Mouse (Mus musculus): ENCODE measurements at regions not wholly inside any gene's neighbourhood (a gene's known extent, or its start where the extent isn't known, plus 50 kb on each side); places are given as distances from the start of the nearest gene placed in this dataset.
"Not testable (repeated sequence)": the region's sequence is repeated elsewhere in the genome, so short reads cannot be mapped to it uniquely, and the experiment has no call there.

GRCm38 (mm10) chrX:159072647-159073046, 137.5 kb upstream of the Rps6ka3 start:
- no peak for DNase-seq (ENCODE audit: inconsistent ontology term)

GRCm38 (mm10) chrX:159073533-159073932, 136.6 kb upstream of the Rps6ka3 start:
- peak; percentile 57 for DNase-seq (ENCODE audit: inconsistent ontology term)

DNA sequence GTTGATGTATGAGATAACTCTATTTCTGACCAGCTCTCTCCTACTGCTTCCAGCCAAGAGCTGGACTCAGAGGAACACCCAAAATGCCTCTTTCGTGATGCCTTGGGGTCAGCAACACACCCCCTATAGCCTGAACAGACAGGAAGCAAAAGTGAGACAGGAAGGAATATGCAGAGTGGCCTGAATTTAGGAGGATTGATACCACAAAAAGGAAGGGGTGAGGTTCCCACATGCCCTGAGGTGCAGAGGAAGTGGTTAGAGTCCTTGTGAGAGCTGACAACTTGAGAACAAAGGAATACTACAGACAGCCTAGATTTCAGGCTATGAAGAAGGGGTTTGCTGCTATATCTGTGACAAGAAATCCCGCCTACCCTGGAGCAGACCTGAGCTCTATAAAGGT, 129.6 kb upstream of the Rps6ka3 start:
- no peak for DNase-seq (ENCODE audit: inconsistent ontology term)

- DNase-seq (ENCODE audit: inconsistent ontology term): not testable (repeated sequence)
These were observed 99.5 kb upstream of the Rps6ka3 start for GRCm38 (mm10) chrX:159110651-159111050.

DNA sequence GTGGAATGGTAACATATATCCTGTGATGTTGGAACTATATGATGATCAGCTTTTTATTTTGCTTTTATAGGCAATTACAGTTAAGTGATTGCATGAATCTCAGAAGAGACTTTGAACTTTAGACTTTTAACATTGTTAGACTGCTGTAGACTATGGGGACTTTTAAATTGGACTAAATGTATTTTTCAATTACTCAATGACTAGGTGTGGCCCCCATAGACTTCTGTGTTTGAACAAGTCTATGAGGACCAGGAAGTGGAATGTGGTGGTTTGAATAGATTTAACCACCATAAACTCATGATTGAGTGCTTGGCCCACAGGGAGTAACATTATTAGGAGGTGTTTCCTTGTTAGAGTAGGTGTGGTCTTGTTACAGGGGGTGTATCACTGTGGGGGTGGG, 93.9 kb upstream of the Rps6ka3 start:
- no peak for DNase-seq (ENCODE audit: inconsistent ontology term)

GRCm38 (mm10) chrX:159140554-159140953, 69.6 kb upstream of the Rps6ka3 start:
- DNase-seq (ENCODE audit: inconsistent ontology term): no peak

GRCm38 (mm10) chrX:159143278-159143677, 66.8 kb upstream of the Rps6ka3 start:
- DNase-seq (ENCODE audit: inconsistent ontology term): no peak

GRCm38 (mm10) chrX:159144674-159145073, 65.4 kb upstream of the Rps6ka3 start:
- no peak for DNase-seq (ENCODE audit: inconsistent ontology term)

- DNase-seq (ENCODE audit: inconsistent ontology term): no peak
These were observed 64.9 kb upstream of the Rps6ka3 start for GRCm38 (mm10) chrX:159145212-159145611.

DNA sequence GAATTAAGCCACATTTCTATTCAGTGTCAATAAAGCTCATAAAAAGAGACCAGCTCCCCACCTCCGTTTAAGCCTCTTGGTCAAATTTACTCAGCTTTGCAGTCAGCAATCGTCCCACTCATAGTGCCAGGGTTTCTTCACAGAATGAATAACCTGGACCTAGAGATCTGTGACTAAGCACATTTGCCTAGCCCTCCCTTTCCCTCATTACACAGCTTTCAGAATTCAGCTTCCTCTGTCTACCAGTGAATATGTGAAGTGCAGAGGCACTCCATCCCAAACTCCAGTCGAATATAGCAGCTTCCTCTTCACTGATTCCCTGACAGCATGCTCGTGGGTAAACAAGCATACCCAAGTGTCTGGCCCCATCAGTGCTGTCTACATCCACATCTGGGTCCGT, 54.3 kb upstream of the Rps6ka3 start:
- no peak for DNase-seq (ENCODE audit: inconsistent ontology term)

GRCm38 (mm10) chrX:159156976-159157375, 53.1 kb upstream of the Rps6ka3 start:
- DNase-seq (ENCODE audit: inconsistent ontology term): no peak

DNA sequence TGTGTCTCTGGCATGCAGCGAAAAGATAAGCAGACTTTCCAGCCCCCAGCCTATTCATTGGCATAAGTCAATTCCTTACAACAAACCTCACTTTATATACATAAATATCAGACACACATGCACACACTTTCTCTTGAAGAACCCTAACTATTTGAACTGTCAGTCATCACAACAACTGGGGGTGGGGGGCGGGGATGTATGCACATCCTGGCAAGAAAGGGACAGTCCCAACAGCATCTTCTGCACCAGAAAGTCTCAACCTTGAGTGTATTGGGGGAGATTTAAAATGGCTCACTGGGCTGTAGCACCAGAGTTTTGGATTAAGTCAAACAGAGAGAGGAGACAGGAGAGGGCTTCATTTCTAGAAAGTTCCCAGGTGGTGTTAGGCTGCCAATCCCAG, 50.4 kb upstream of the Rps6ka3 start:
- no peak for DNase-seq (ENCODE audit: inconsistent ontology term)
